Mouse (Mus musculus): ENCODE results near the gene Btnl9.
"Not testable (repeated sequence)": the region's sequence is repeated elsewhere in the genome, so short reads cannot be mapped to it uniquely, and the experiment has no call there.

The Btnl9 gene

GRCm38 (mm10) chr11:49176047-49176779 lies 10.7 kb downstream of the Btnl9 start:
- DNase-seq (ENCODE audit: low read depth, low spot score), result not testable (repeated sequence)

GRCm38 (mm10) chr11:49175345-49175744 lies 11.6 kb downstream of the Btnl9 start:
- no peak for DNase-seq (ENCODE audit: low read depth, low spot score)

GRCm38 (mm10) chr11:49170576-49170975 lies 16.4 kb downstream of the Btnl9 start:
- DNase-seq (ENCODE audit: low read depth, low spot score), result no peak

- DNase-seq (ENCODE audit: low read depth, low spot score), result no peak
Measured at GRCm38 (mm10) chr11:49168839-49169611, 17.9 kb downstream of the Btnl9 start.

GRCm38 (mm10) chr11:49156821-49157814 lies 29.8 kb downstream of the Btnl9 start:
- DNase-seq (ENCODE audit: low read depth, low spot score), result no peak

- DNase-seq (ENCODE audit: low read depth, low spot score), result no peak
Measured at GRCm38 (mm10) chr11:49154077-49154476, 32.9 kb downstream of the Btnl9 start, which contains the start of gene Olfr1394. Olfr1394 (plus strand) TSS chr11:49154377.

- DNase-seq (ENCODE audit: low read depth, low spot score), result no peak
Measured at GRCm38 (mm10) chr11:49141974-49142373, 45.0 kb downstream of the Btnl9 start, which contains the start of gene Olfr1395. Olfr1395 (plus strand) TSS chr11:49142274.

- no peak for DNase-seq (ENCODE audit: low read depth, low spot score)
Measured at GRCm38 (mm10) chr11:49124169-49124568, 62.8 kb downstream of the Btnl9 start.

GRCm38 (mm10) chr11:49119635-49120034 lies 67.3 kb downstream of the Btnl9 start:
- no peak for DNase-seq (ENCODE audit: low read depth, low spot score)

Data from retina, postnatal 7 days (tissue).